Mouse (Mus musculus) brain, embryonic 14.5 days (tissue): Measurements from ENCODE around the gene Dnajb2.

Experiments
- CTCF ChIP-seq: fragments of 200-500 bp; IDR thresholded peaks from 2 replicates; pipeline ENCODE4 v1.5.1; 2012; ENCODE audit warnings: inconsistent platforms, mild to moderate bottlenecking, moderate library complexity, borderline replicate concordance; ENCODE audit not compliant: insufficient read depth, insufficient read length; ENCODE audit errors: extremely low read depth
- POLR2A ChIP-seq: fragments of 200-500 bp; IDR thresholded peaks from 2 replicates; pipeline ENCODE4 v1.6.1; 2012; ENCODE audit warnings: mild to moderate bottlenecking, inconsistent platforms, borderline replicate concordance; ENCODE audit not compliant: poor library complexity, insufficient read depth, insufficient read length, severe bottlenecking; ENCODE audit errors: extremely low read depth

GRCm38 (mm10) chr1:75221538-75221937 is 14.7 kb upstream of the Dnajb2 start:
- no peak for TF ChIP-seq CTCF
- no peak for TF ChIP-seq POLR2A
